Mouse (Mus musculus): Measurements from ENCODE around the gene Gm17490.
"Not testable (repeated sequence)": the region's sequence is repeated elsewhere in the genome, so short reads cannot be mapped to it uniquely, and the experiment has no call there.

The Gm17490 gene

DNA sequence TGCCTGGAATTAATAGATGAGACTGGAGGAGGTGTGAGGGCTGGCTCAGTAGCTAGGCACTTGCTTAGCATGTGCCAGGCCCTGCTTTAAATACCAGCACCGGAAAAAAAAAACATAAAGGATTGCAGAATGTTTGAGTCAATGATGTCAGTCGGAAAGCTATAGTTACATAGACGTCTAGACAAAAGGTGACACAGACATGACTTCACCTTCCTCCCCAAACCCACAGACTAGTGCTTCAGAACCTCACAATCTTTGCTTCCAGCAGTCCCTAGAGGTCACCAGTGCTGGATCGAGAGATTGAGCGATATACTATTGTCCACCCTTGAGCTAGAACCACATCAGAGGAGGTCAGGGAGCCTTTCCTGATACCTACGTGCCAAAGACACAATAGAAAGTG, 9.0 kb upstream of the Gm17490 start:
- DNase-seq (ENCODE audit: low read depth, low spot score): no peak

DNA sequence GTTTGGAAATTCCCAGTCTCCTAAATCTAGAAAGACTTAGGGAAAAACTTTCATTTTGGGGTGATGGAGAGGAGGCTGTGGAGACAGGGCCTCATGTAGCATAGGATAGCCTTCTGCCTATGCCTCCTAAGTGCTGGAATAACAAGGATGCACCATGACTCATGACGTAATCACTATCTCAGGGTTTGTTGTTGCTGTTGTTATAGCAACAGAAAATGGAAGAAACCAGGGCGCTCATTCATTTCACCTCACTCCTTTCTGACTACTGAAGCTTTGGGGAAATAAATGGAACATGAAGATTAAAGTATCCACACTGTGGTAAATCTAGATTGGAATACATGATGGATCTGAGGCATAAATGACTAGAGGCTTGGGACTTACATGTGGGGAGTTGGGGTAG, 2.3 kb downstream of the Gm17490 start:
- no peak for DNase-seq (ENCODE audit: low read depth, low spot score)

DNA sequence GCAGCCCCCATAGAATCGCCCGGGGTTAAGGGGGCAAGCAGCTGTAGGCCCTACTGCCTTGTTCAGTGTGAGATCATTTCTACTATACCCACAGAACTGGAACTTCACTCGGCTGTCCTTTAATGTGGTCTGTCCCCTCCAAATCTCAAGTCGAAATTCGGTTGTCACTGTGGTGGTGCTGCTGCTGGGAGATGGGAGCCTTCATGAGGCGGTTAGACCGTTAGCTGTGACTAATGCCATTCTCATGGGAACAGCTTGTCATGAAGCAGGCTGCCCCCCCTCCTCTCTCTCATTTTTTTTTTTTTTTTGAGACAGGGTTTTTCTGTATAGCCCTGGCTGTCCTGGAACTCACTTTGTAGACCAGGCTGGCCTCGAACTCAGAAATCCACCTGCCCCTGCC, 2.9 kb downstream of the Gm17490 start:
- no peak for DNase-seq (ENCODE audit: low read depth, low spot score)

DNA sequence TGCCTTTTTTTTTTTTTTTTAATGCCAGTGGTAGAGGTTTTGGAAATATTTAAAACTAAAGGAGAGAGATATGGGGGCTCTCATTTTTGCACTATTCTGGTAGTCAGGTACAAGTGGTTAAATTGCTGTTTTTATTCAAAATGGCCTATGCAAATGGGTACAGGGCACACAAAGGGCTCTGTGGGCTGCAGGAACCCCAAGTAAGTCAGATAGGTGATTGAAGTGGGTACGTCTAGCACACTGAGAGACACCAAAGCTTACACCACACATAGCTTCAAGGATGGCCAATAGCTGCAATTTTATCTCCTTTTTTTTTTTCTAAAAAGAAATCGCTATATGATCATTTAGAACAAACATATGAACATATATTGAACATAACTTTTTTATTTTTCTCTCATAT, 6.5 kb downstream of the Gm17490 start:
- DNase-seq (ENCODE audit: low read depth, low spot score): no peak

DNA sequence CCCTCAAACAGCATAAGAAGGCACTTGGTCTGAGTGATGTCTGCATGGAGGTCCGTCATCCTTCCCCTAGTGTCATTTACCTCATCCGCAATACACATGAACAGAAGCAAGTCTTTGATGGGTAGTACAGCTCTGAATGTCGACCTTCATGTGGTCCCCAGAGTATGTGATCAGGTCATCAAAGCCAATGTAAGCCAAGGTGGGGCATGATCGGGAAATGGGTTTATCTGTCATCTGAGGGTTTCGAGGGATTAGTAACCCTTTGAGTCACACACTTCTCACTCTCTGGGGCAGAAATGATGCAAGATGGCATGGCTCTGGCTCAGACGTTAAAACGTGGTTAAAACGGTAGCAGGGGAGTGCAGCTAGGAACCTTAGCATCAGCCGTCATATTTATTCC, 9.2 kb downstream of the Gm17490 start:
- no peak for DNase-seq (ENCODE audit: low read depth, low spot score)

DNA sequence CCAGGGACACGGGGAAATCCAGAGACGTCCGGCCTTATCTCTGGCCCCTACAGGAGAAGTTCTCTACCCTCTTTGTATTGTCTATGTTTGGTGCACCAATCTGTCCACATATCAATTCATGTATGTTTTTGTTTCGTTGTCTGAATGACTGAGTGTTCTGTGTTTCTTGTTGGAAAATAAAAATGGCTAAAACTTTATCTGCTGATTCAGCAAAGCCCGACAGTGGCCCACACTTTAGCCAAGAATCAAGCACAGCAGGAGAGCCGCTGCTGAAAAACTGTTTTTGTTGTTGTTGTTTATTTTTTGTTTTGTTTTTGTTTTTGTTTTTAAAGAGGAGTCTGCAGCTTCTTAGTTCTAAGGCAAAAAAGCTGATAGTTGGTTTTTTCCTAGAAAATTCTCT, 13.1 kb downstream of the Gm17490 start:
- DNase-seq (ENCODE audit: low read depth, low spot score): not testable (repeated sequence)

DNA sequence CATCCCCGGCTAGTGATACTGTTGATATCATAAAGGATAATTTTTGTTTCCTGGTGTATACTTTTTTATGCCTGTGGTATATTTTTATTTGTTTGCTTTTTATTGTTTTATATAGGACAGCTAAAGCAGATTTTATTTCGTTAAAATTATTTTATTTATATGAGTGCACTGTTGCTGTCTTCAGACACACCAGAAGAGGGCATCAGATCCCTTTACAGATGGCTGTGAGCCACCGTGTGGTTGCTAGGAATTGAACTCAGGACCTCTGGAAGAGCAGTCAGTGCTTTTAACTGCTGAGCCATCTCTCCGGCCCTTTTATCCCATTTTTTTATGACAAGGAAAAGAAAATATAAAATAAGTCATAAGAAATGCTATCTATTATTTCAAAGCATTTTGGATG, 19.3 kb downstream of the Gm17490 start:
- DNase-seq (ENCODE audit: low read depth, low spot score): not testable (repeated sequence)

DNA sequence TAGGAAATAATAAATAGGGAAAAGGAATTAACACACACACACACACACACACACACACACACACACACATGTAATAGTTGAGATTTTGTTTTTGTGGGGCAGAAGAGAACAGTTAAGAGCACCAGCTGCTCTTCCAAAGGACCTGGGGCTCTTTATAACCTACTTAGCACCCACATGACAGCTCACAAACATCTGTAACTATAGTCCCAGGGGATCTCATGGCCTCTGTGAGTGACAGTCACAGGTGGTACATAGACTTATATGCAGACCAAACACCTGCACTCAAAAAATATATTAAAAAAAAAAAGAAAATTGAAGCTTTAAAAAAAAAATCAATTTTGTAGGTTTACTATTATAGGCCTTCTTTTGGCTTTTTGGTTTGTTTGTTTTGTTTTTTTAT, 21.2 kb downstream of the Gm17490 start:
- DNase-seq (ENCODE audit: low read depth, low spot score): no peak

DNA sequence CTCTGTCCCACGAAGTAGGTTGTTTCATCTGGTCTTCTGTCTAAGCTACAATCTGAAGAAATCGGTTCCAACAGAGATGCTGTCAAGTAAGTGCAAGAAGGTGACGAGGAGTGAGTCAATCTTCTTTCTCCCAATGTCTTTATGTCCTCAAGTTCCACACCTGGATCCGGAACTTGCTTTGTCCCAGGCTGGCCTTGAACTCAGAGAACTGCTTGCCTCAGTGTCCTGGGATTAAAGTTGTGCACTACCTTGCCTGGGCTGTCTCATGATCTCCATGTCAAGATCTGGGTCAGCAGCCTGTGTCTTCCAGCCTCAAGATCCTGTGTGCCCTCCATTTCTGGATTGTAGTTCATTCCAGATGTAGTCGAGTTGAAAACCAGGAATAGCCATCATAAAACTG, 22.0 kb downstream of the Gm17490 start, which contains the start of gene Rbm17:
Rbm17 (minus strand) TSS at position 101 of the 400 bp plus-strand sequence.
- no peak for DNase-seq (ENCODE audit: low read depth, low spot score)

DNA sequence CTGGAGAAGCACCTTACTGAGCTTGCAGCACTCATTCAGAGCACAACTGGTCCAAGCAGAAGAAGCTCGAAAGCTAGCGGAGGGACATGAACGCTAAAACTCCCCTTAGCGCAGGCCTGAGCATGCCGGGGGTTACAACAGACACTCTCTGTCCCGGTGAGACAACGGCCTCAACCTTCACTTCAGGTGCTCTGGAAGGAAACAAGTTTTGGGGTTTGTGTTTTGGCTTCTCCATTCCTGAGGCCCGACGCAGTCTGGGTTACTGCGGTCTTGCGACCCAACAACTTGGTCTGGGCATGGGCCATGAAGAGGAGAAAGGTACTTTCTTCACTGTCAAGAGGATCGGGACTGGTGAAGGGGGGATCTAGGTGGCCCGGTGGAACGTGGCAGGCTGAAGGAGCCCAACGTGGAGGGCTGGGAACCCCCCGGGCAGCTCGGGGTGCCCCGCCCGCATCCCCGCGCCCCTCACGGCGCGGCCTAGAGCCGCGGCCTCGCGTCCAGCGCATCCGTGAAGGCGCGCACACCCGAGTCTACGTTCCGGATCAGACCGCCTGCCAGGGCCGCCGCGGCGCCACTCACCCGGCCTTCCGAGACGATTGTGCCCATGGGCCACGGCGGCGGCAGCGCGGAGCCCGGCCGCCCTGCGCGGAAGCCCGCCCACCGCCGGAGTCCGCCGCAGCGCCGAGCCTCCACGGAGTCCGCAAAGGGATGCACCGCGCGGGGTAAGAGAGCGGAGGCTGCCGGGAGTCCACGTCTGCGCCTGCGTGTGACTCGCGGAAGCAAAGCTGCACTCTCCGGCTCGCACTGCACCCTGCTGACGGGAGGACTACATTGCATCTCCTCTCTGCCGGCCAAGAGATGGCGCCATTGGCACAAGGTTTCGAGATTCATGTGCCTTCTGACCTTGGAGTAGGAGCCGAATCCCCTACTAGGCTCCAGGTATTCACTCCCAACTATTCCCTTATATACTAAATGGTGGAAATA, 23.3 kb downstream of the Gm17490 start:
- DNase-seq (ENCODE audit: low read depth, low spot score): peak; percentile 96

DNA sequence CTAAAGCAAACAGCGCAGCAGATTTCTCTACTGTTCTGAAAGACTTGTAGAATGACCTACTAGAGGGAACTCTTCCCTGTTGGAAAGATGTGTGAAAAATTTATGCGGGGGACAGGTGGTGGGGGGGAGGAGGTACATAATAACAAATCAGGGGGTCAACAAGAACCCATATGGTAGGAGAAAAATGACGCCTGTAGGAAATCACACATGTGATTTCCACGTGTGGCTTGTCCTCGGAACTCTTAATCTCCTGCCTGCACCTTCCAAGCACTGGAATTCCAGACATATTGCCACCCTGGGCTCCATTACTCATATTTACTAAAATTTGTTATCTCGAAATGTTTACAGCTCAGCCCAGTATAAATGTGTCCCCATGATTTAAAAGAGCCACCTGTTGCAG, 24.3 kb downstream of the Gm17490 start:
- no peak for DNase-seq (ENCODE audit: low read depth, low spot score)

DNA sequence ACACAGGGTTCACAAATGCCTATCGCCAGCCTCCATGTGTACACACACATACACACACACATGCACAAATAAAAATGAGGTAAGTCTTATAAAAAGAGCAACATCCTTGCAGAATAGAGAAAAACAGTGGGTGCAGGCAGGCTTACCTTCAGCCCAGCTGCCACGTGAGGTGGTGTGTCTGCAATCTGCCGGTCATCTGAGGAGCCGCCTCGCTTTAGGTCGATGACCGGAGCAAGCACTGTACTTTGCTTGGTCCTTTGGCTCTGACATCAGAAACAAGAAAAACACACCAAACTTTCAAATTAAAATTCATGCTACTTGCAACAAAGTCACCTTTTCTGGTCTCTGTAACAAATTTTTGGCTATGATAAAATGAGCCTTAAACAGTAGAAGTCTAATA, 28.2 kb downstream of the Gm17490 start:
- DNase-seq (ENCODE audit: low read depth, low spot score): no peak

DNA sequence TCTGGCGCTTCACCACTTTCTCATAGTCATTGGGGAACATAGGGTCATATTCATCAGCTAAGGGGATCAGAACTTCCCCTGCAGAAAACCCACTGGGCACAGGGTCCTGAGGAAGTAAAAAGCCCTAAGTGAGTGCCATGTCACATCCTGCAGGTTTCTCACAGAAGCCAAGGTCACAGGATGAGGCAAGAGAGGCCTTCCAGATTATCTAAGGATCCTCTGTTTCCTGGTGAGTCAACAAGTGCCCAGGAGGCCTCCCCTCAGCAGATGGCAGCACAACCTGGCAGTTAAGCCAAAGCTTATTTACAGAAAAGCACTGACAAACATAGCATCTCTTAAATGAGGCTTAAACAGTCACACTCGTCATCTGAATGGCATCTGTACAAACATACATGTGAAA, 29.4 kb downstream of the Gm17490 start:
- no peak for DNase-seq (ENCODE audit: low read depth, low spot score)

DNA sequence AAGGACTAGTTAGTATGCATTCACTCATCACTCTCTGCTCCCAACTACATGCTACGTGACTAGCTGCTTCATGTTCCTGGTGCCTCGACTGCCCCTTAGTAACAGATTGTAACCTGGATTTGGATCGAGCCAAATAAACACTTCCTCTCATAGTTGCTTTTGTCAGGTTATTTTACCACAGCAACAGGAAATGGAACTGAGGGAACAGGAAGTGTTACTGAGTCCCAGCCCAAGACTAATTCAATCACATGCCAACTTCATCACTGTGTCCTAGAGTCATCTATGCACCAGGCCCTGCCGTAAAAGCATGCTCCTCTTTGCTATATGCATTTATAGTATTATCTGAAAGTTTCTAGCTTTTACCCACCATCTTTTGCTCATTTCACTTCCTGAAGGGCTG, 38.1 kb downstream of the Gm17490 start:
- no peak for DNase-seq (ENCODE audit: low read depth, low spot score)

DNA sequence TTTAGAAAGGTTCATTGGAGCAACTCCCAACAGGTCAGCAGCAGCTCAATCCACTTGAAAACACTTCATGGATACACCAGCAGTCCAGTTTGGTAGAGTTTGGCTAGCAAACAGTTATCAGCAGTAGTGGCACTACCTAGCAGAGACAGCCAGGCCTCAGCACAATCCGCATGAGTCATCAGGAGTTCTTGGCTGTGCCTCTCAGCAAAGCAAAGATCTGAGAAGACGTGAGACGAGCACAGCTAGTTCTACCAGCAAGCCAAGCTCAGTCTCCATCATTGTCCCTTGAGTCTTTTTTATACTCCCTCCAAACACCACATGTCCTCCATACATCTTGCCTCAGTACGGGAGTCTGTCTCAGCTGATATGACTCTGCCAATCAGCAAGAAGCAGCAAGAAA, 46.7 kb downstream of the Gm17490 start:
- no peak for DNase-seq (ENCODE audit: low read depth, low spot score)

DNA sequence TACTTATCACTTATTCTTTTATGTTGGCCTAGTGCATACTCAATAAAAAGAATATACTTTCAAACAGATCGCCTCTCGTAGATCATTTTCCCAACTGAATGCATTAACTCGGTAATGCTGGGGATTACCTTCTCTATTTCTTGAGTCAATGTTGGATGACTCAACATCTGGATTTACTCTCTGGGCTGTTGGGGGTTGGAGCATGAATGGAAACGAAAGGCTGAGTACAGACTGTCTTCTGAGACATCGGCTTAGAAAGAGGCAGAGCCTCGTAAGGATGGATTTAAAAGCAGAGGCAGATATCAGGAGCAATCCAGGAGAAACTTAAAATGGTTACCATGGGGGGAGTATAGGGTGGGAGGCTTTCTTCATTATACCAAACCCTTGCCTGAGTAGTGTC, 47.9 kb downstream of the Gm17490 start:
- no peak for DNase-seq (ENCODE audit: low read depth, low spot score)
